Mouse (Mus musculus) liver, embryonic 14.5 days (tissue): ENCODE data around the gene CN725425.

Experiments used
- CTCF ChIP-seq: IDR thresholded peaks from 2 replicates; pipeline ENCODE4 v1.5.1; 2016; ENCODE audit warnings: antibody characterized with exemption, low read depth, control low read depth
- EP300 ChIP-seq: IDR thresholded peaks from 2 replicates; pipeline ENCODE4 v1.6.1; 2016; ENCODE audit warnings: antibody characterized with exemption, low read depth

GRCm38 (mm10) chr15:91192223-91192598 lies 7.1 kb upstream of the CN725425 start:
- TF ChIP-seq CTCF (no peak; the same call in 1 of the 2 replicates), EP300 (no peak)
